Mouse (Mus musculus) liver, adult 2 months (tissue): ENCODE measurements at regions not wholly inside any gene's neighbourhood (a gene's known extent, or its start where the extent isn't known, plus 50 kb on each side); places are given as distances from the start of the nearest gene placed in this dataset.

Experiments used
- DNase-seq: peaks from one replicate; pipeline ENCODE4 v3.0.0-alpha.2; 2011; ENCODE audit warnings: low read depth, low spot score; ENCODE audit errors: extremely low read depth
- H3K27ac ChIP-seq: fragments of 200-500 bp; replicated peaks from 2 replicates; pipeline ENCODE4 v1.5.1; 2012; ENCODE audit warnings: low read depth, mild to moderate bottlenecking, control low read depth, inconsistent platforms, low read length; ENCODE audit not compliant: insufficient read depth
- H3K27me3 ChIP-seq: fragments of 200-500 bp; 2 replicates; pipeline ENCODE4 v1.6.1; 2012; ENCODE audit warnings: mild to moderate bottlenecking, moderate library complexity, low read length, inconsistent platforms; ENCODE audit not compliant: control insufficient read depth, insufficient read depth
- H3K36me3 ChIP-seq: fragments of 200-500 bp; 2 replicates; pipeline ENCODE4 v1.6.1; 2012; ENCODE audit warnings: low read length, inconsistent platforms; ENCODE audit not compliant: control insufficient read depth, insufficient read depth
- H3K4me1 ChIP-seq: fragments of 200-500 bp; 2 replicates; pipeline ENCODE4 v1.6.1; 2011; ENCODE audit warnings: low read length; ENCODE audit not compliant: control insufficient read depth, insufficient read depth
- H3K4me3 ChIP-seq: fragments of 200-500 bp; 2 replicates; pipeline ENCODE4 v1.5.1; 2011; ENCODE audit warnings: low read depth, mild to moderate bottlenecking, control low read depth, low read length, moderate library complexity; ENCODE audit not compliant: insufficient read depth
- H3K79me2 ChIP-seq: fragments of 200-500 bp; 2 replicates; pipeline ENCODE4 v1.6.1; 2012; ENCODE audit warnings: inconsistent platforms, mild to moderate bottlenecking, low read length, moderate library complexity; ENCODE audit not compliant: control insufficient read depth, insufficient read depth
- H3K9ac ChIP-seq: fragments of 200-500 bp; 2 replicates; pipeline ENCODE4 v1.6.1; 2012; ENCODE audit warnings: low read depth, mild to moderate bottlenecking, control low read depth, inconsistent platforms, low read length
- CTCF ChIP-seq: fragments of 200-500 bp; IDR thresholded peaks from 2 replicates; pipeline ENCODE4 v1.5.1; 2011; ENCODE audit warnings: low read depth, low read length, control low read depth
- POLR2A ChIP-seq: fragments of 200-500 bp; IDR thresholded peaks from 2 replicates; pipeline ENCODE4 v1.6.1; 2011; ENCODE audit warnings: low read length, control low read depth; ENCODE audit not compliant: insufficient read depth; ENCODE audit errors: extremely low read depth
- WGBS: fragments of 180-500 bp; shearing (Covaris S2); methylation state at CpG from one replicate; pipeline ENCODE4 v1.1.7; 2018; 5-methylcytosine and 5-hydroxymethylcytosine counted together

DNA sequence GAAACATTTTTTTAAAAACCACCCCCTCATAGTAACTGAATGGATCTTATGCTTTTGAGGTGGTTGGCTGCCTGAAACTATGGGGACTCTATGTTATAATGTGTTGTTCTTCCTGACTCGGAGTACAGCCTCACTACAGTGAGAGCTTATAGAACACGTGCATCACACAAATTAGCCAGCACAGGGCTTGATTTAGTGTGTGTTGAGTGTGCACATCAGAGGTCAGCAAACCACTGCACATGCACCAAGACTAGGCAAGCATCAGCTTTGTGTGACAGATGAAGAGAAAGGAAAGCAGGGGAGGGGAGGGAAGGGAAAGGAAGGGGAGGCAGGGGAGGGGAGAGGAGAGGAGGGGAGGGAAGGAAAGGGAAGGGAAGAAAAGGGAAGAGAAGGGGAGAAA is 422.9 kb upstream of the Smim15 start:
- TF ChIP-seq CTCF (no peak), POLR2A (no peak)
- Histone ChIP-seq H3K4me3 (no peak overlapping the region), H3K9ac (no peak overlapping the region), H3K27me3 (no peaks in the 10 kb centered on the region), H3K4me1 (0 out of 2 replicates have a peak, but pooled peaks cover 2% of the 10 kb centered on the region), H3K36me3 (no peaks in the 10 kb centered on the region), H3K27ac (no peak overlapping the region), H3K79me2 (no peaks in the 10 kb centered on the region)
- 78% methylated on average over 2 of the region's 2 CpGs for WGBS
- no peak for DNase-seq

DNA sequence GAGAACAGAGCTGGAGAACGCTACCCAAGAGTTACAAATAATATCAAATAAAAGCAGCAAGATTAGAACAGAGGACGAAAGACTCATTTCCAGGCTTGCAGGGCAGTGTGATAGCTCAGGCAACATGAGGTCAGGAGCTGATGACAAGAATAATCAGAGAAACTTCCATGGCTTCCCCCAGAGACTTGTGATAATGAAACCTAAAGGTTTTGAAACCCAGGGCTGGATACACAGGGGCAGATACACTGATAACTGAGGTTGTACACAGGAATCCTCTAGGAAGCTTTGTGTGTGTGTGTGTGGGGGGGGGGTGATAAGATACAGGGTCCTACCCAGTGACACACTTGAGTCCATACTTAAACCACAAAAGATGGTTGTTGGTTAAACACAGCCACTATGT is 423.4 kb upstream of the Smim15 start:
- Histone ChIP-seq H3K27ac (no peak overlapping the region), H3K4me1 (0 out of 2 replicates have a peak, but pooled peaks cover 2% of the 10 kb centered on the region), H3K4me3 (no peak overlapping the region), H3K36me3 (no peaks in the 10 kb centered on the region), H3K9ac (no peak overlapping the region), H3K79me2 (no peaks in the 10 kb centered on the region), H3K27me3 (no peaks in the 10 kb centered on the region)
- TF ChIP-seq POLR2A (no peak), CTCF (no peak)
- 74% methylated on average over 2 of the region's 2 CpGs for WGBS
- DNase-seq = no peak

DNA sequence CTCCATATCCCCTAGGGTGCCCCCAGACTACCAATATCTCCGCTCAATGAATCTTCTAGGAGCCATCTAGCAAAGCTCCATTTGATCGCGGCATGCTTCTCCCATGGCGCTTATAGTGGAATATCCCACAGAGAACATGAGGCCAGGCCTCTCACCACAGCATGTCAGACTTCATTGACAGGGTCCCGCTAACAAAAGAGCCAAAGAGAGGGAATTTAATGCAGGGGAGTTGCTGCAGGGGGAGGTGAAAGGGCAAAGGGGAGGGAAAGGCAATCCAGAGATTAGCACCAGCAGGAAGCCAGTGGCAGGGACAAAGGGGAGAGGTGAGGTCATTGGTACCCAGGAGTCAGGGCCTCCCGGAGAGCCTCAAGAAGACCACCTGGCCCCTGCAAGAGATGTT is 424.0 kb upstream of the Smim15 start:
- H3K27ac ChIP-seq = 0 out of 2 replicates have a peak overlapping the region, but pooled peaks have one; percentile 17
- H3K79me2 ChIP-seq = no peaks in the 10 kb centered on the region
- no peaks in the 10 kb centered on the region for H3K36me3 ChIP-seq
- 0 out of 2 replicates have a peak, but pooled peaks cover 2% of the 10 kb centered on the region for H3K4me1 ChIP-seq
- H3K4me3 ChIP-seq = no peak overlapping the region
- TF ChIP-seq POLR2A = no peak
- TF ChIP-seq CTCF = no peak
- H3K9ac ChIP-seq = no peak overlapping the region
- no peaks in the 10 kb centered on the region for H3K27me3 ChIP-seq
- no peak for DNase-seq
- whole genome bisulfite sequencing = 63% methylated on average over 6 of the region's 6 CpGs

DNA sequence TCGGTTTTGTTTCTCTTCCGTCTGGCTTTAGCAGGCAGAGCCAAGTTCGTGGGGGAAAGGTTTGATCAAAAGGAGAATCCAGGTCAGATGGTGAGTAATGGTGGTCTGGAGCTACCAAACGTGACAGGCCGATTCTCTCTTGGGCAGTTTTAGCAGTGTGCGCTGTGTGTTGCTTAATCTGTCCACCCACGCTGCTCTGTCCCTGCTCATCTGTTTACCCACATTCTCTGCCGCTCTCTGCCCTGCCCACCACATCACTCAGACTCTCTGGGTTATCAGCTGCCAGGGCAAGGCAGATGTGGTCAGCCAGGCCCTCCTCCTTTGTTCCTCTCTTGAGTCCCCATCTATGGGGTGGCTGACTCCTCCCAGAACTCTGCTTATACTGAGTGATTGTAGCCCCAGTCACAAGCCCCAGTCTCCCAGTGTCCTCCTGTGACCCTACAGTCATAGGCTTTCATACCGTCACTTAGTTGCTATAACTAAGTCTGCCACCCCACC is 424.8 kb upstream of the Smim15 start:
- DNase-seq = no peak
- no peak for TF ChIP-seq POLR2A
- TF ChIP-seq CTCF = no peak
- Histone ChIP-seq H3K9ac (no peak overlapping the region), H3K4me3 (no peak overlapping the region), H3K36me3 (no peaks in the 10 kb centered on the region), H3K79me2 (no peaks in the 10 kb centered on the region), H3K27me3 (no peaks in the 10 kb centered on the region), H3K27ac (no peak overlapping the region), H3K4me1 (0 out of 2 replicates have a peak, but pooled peaks cover 2% of the 10 kb centered on the region)
- WGBS = 15% methylated on average over 9 of the region's 9 CpGs

DNA sequence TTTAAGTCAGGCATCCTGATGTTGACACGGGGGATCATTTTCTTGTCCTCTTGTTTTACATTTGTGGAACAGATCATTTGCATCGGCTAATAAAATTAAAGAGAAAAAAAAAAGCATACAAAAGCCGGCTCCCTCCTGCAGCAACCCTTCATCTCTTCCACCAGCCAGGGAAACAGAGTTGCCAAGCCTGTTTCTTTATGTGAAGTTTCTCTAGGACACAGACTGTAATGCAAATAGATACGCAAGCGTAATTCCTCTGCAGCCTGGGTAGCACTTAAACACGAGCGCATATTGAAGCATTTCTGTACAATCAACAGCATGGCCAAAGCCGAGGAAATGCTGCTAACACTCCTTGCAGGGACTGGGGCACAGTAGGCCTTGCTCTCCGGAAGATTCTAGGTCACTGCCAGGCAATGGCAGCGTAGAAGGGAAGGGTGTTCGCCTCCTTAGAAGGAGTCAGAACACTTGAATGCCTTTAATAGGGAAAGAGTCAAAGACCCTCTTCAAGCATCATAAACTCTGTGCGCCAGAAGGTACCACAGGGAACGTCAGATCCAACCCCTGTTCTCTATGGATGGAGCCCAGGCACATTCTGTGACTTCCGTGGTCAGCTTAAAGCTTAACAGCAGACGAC is 425.3 kb upstream of the Smim15 start:
- no peaks in the 10 kb centered on the region for H3K27me3 ChIP-seq
- no peak overlapping the region for H3K9ac ChIP-seq
- TF ChIP-seq POLR2A (no peak), CTCF (no peak)
- no peaks in the 10 kb centered on the region for H3K79me2 ChIP-seq
- H3K4me3 ChIP-seq = no peak overlapping the region
- H3K4me1 ChIP-seq = 0 out of 2 replicates have a peak, but pooled peaks cover 2% of the 10 kb centered on the region
- no peak for DNase-seq
- WGBS = 69% methylated on average over 15 of the region's 15 CpGs
- H3K27ac ChIP-seq = no peak overlapping the region
- no peaks in the 10 kb centered on the region for H3K36me3 ChIP-seq

DNA sequence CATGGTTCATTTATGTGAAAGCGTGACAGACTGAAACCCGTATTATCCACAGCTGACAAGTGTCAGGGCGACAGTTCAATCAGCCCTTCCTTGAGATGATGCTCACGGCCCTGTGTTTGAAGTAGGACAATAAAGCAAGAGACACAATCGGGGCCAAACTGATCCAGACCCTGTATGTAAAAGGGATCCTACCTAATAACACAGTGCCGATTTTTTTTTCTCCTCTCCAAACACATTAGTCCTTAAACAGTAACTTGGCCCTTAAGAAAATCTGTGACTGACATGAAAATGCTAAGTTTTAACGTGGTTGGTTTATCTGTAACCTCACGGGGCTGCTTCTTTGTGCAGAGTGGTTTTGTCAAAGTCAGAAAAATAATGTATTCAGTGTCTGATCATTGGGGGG is 425.9 kb upstream of the Smim15 start:
- Histone ChIP-seq H3K4me1 (0 out of 2 replicates have a peak, but pooled peaks cover 2% of the 10 kb centered on the region), H3K79me2 (no peaks in the 10 kb centered on the region), H3K9ac (no peak overlapping the region), H3K27me3 (no peaks in the 10 kb centered on the region), H3K27ac (no peak overlapping the region), H3K4me3 (no peak overlapping the region), H3K36me3 (no peaks in the 10 kb centered on the region)
- WGBS = 89% methylated on average over 8 of the region's 8 CpGs
- DNase-seq = no peak
- TF ChIP-seq CTCF = no peak
- no peak for TF ChIP-seq POLR2A
